Mouse (Mus musculus) urinary bladder, postnatal 0 days (tissue): Measurements from ENCODE around the gene B230219D22Rik. TPM values are rescaled to one million over a fixed set of nuclear protein-coding genes. Genes with fewer than 3 reads are reported as not detected.

ENCODE experiments used
- polyA plus RNA-seq: library from polyadenylated mRNA; unstranded; fragments of >200 nt; fragmentation: Nextera tagmentation; extraction: Ambion mirVana; gene quantifications from 2 replicates; pipeline ENCODE4 v1.2.1, GENCODE M21; 2015

B230219D22Rik gene
- 36.8 and 41.9 TPM in 2 replicates for polyA plus RNA-seq

GRCm38 (mm10) chr13:55692535-55693242 is at the start of gene B230219D22Rik:
Gene B230219D22Rik, plus strand, starts transcription at chr13:55693124.

GRCm38 (mm10) chr13:55714501-55715166 is 21.7 kb downstream of the B230219D22Rik start, which contains the start of gene Txndc15:
Gene Txndc15, plus strand, starts transcription at chr13:55714650.

GRCm38 (mm10) chr13:55727120-55727838 is 34.4 kb downstream of the B230219D22Rik start, which contains the start of gene Pcbd2:
Gene Pcbd2, plus strand, starts transcription at chr13:55727368.

Other genes starting within 250 kb of the B230219D22Rik start
- 21.2 and 22.9 TPM in 2 replicates for gene Grk6, start 248.1 kb upstream of the B230219D22Rik start, polyA plus RNA-seq
- 0.42 TPM in 1 of 2 replicates, not detected in the other for gene Prr7, start 228.9 kb upstream of the B230219D22Rik start, polyA plus RNA-seq
- gene Dbn1, start 205.0 kb upstream of the B230219D22Rik start, polyA plus RNA-seq, result 55.6 and 76.0 TPM in 2 replicates
- gene Pdlim7, start 179.4 kb upstream of the B230219D22Rik start, polyA plus RNA-seq, result 767 and 826 TPM in 2 replicates
- gene Dok3, start 163.8 kb upstream of the B230219D22Rik start, polyA plus RNA-seq, result 2.6 and 9.6 TPM in 2 replicates
- 23.4 and 27.9 TPM in 2 replicates for gene Ddx41, start 156.5 kb upstream of the B230219D22Rik start, polyA plus RNA-seq
- gene Fam193b, start 122.0 kb upstream of the B230219D22Rik start, polyA plus RNA-seq, result 12.6 and 13.7 TPM in 2 replicates
- 104 and 125 TPM in 2 replicates for gene Tmed9, start 119.4 kb upstream of the B230219D22Rik start, polyA plus RNA-seq
- 18.9 and 19.7 TPM in 2 replicates for gene B4galt7, start 93.2 kb upstream of the B230219D22Rik start, polyA plus RNA-seq
- gene Caml, start 70.1 kb upstream of the B230219D22Rik start, polyA plus RNA-seq, result 32.8 and 38.6 TPM in 2 replicates
- 15.8 and 16.5 TPM in 2 replicates for gene Ddx46, start 58.1 kb upstream of the B230219D22Rik start, polyA plus RNA-seq
- 50.2 and 50.5 TPM in 2 replicates for gene Txndc15, start 21.5 kb downstream of the B230219D22Rik start, polyA plus RNA-seq
- 44.6 and 45.8 TPM in 2 replicates for gene Pcbd2, start 34.2 kb downstream of the B230219D22Rik start, polyA plus RNA-seq
- gene Catsper3, start 91.4 kb downstream of the B230219D22Rik start, polyA plus RNA-seq, result 0.22 TPM in 1 of 2 replicates, not detected in the other
- gene Pitx1, start 143.1 kb downstream of the B230219D22Rik start, polyA plus RNA-seq, result 101 and 103 TPM in 2 replicates